Mouse (Mus musculus) neural tube, embryonic 13.5 days (tissue): ENCODE measurements around the gene Nsd1. TPM values are rescaled to one million over a fixed set of nuclear protein-coding genes. Genes with fewer than 3 reads are reported as not detected.
A peak's percentile ranks its signal among the peaks of the same experiment; 100 is the strongest.

Source experiments
- ATAC-seq: fragments of 200-750 bp; cut with Nextera tagmentation; 2 replicates; pipeline ENCODE4 v1.8.0; 2017; ENCODE audit warnings: low read depth, mild to moderate bottlenecking, moderate TSS enrichment, moderate library complexity
- H3K27ac ChIP-seq: fragments of 300-500 bp; sonication (generic); replicated peaks from 2 replicates; pipeline ENCODE4 v1.5.1; 2015; ENCODE audit warnings: moderate library complexity, mild to moderate bottlenecking, inconsistent platforms
- H3K27me3 ChIP-seq: fragments of 300-500 bp; sonication (generic); 2 replicates; pipeline ENCODE4 v1.6.1; 2015; ENCODE audit warnings: mild to moderate bottlenecking, inconsistent platforms
- H3K36me3 ChIP-seq: fragments of 300-500 bp; sonication (generic); 2 replicates; pipeline ENCODE4 v1.6.1; 2015; ENCODE audit warnings: mild to moderate bottlenecking, inconsistent platforms
- H3K4me1 ChIP-seq: fragments of 300-500 bp; sonication (generic); replicated peaks from 2 replicates; pipeline ENCODE4 v1.6.1; 2015; ENCODE audit warnings: inconsistent platforms
- H3K4me2 ChIP-seq: fragments of 300-500 bp; sonication (generic); 2 replicates; pipeline ENCODE4 v1.6.1; 2015; ENCODE audit warnings: inconsistent platforms, mild to moderate bottlenecking, moderate library complexity
- H3K4me3 ChIP-seq: fragments of 300-500 bp; sonication (generic); 2 replicates; pipeline ENCODE4 v1.5.1; 2015; ENCODE audit warnings: mild to moderate bottlenecking, inconsistent platforms
- H3K9ac ChIP-seq: fragments of 300-500 bp; sonication (generic); 2 replicates; pipeline ENCODE4 v1.6.1; 2015; ENCODE audit warnings: moderate library complexity, mild to moderate bottlenecking, inconsistent platforms
- H3K9me3 ChIP-seq: fragments of 300-500 bp; sonication (generic); 2 replicates; pipeline ENCODE4 v1.6.1; 2016; ENCODE audit warnings: inconsistent platforms
- WGBS: fragments of 180-500 bp; shearing (Covaris S2); methylation state at CpG from one replicate; pipeline ENCODE4 v1.1.7; 2015; 5-methylcytosine and 5-hydroxymethylcytosine counted together
- polyA plus RNA-seq: library from polyadenylated mRNA; unstranded; fragments of >200 nt; fragmentation: Nextera tagmentation; extraction: Ambion mirVana; gene quantifications from 2 replicates; pipeline ENCODE4 v1.2.1, GENCODE M21; 2015

Nsd1 gene
- polyA plus RNA-seq, 1 experiment from 2014 or later: 58.1 TPM

GRCm38 (mm10) chr13:55203740-55204139 lies 5.8 kb upstream of the Nsd1 start:
- Histone ChIP-seq H3K4me2 (no peak overlapping the region), H3K27ac (no peak overlapping the region), H3K27me3 (no peaks in the 10 kb centered on the region), H3K9ac (no peak overlapping the region), H3K4me3 (no peak overlapping the region), H3K9me3 (no peaks in the 10 kb centered on the region), H3K36me3 (no peaks in the 10 kb centered on the region), H3K4me1 (no peaks in the 10 kb centered on the region)
- WGBS: 85% methylated on average over 9 of the region's 9 CpGs
- ATAC-seq: no peak

DNA sequence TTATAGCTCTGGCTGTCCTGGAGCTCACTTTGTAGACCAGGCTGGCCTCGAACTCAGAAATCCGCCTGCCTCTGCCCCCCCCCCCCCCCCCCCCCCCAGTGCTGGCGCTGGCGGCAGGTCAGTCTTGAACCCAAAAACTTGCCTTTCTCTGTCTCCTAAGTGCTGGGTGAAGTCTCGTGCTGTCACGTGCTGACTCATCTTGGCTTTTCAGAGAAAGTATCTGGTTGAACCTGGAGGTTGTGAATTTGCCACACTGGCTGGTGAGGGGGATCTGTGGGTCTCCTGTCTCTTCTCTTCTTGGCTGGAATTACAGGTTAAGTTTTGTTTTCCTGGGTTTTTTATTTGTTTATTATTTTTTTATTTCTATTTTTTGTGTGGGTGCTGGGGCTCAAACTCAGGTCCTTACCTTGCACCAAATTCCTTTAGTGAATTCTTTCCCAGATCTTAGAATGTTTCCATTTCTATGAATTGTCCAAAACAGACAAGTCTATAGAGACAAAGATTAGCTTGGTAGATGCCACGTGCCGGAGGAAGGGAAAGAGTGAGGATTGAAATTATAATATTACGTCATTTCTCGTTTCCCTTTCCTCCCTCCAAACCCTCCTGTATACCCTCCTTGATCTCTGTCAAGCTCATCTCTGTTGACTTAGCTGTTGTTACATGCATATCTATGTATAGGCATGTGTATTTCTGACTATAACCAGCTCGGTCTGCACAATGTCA lies 4.8 kb upstream of the Nsd1 start:
- Histone ChIP-seq H3K36me3 (no peaks in the 10 kb centered on the region), H3K27me3 (no peaks in the 10 kb centered on the region), H3K4me1 (peaks cover 3% of the 10 kb centered on the region), H3K27ac (no peak overlapping the region), H3K4me2 (no peak overlapping the region), H3K9ac (no peak overlapping the region), H3K9me3 (no peaks in the 10 kb centered on the region), H3K4me3 (no peak overlapping the region)
- WGBS: 82% methylated on average over 8 of the region's 11 CpGs
- ATAC-seq: no peak

DNA sequence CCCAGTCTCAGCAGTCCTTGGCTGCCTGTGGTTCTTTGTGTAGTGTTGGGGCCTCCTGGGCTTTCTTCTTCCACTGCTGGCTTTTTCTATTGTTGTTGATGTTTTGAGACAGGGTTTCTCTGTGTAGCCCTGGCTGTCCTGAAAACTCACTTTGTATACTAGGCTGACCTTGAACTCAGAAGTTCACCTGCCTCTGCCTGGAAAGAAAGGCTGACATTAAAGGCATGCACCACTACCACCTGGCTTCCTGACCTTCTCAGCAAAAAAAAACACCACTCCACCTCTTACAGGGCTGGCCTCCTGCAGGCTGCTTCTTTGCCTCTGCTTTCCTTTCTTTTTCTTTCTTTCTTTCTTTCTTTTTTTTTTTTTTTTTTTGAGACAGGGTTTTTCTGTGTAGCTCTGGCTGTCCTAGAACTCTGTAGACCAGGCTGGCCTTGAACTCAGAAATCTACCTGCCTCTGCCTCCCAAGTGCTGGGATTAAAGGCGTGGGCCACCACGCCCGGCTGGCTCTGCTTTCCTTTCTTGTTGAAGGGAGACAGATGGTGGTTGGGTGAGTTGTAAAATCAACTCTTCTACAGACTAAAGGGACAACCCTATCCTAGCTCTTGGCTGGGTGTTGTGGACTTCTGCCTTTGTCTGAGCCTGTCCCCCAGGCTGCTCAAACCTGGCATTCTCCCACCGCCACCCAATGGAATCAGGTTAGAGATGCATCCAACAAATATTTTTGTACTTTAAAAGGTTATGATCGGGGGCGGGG lies 4.0 kb upstream of the Nsd1 start:
- no peak overlapping the region for H3K4me3 ChIP-seq
- peaks cover 11% of the 10 kb centered on the region for H3K4me1 ChIP-seq
- no peaks in the 10 kb centered on the region for H3K27me3 ChIP-seq
- H3K9ac ChIP-seq: no peak overlapping the region
- no peaks in the 10 kb centered on the region for H3K36me3 ChIP-seq
- H3K4me2 ChIP-seq: no peak overlapping the region
- H3K27ac ChIP-seq: no peak overlapping the region
- no peaks in the 10 kb centered on the region for H3K9me3 ChIP-seq
- no peak for ATAC-seq
- 92% methylated on average over 6 of the region's 6 CpGs for WGBS

DNA sequence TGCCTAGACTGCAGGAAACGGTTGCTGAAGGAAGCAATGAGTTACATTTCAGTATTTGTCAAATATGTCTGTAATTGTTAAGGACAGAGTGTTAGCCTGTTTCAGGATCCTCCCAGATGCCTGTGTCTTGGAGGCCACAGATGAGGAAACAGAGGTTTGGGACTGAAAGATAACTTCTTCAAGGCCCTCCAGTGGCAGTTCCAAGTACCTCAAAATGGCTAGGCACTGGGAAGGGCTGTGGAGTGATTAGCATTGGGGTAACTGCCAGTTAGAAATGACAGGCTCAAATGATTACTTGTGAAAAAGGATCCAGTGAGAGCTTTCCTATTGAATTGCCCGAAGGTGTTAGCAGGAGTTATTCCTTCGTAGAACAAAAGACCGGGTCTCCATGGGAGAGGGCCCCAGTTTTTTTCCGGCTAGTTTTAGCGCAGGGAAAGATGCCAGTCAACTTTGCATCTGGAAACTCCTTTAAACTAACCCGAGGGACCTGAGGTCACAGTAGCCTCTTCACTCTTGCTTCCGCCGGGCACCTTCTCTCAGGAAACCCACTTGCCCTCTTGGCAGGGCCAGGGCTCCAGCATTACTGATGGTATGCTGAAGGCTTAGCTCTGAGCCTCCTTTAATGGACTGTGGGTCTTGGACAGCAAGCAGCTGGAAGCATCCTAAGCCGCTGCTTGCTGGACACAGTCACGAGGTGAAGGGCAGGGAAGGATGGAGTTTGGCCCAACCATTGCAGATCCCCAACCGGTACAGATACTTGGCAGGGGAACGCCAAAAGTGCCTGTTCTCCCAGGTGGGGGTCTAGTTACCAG lies 539 bp upstream of the Nsd1 start:
- no peak for ATAC-seq
- H3K4me3 ChIP-seq: no peak overlapping the region
- H3K4me1 ChIP-seq: peaks cover 29% of the 10 kb centered on the region
- no peaks in the 10 kb centered on the region for H3K27me3 ChIP-seq
- H3K27ac ChIP-seq: peak overlapping the region; percentile 98; the same call in 1 of the 2 replicates
- 65% methylated on average over 13 of the region's 13 CpGs for WGBS
- H3K36me3 ChIP-seq: peaks cover 9% of the 10 kb centered on the region; the same call in 1 of the 2 replicates
- 0 out of 2 replicates have a peak overlapping the region, but pooled peaks have one; percentile 6 for H3K9ac ChIP-seq
- H3K9me3 ChIP-seq: no peaks in the 10 kb centered on the region
- peak overlapping the region; percentile 82; the same call in 1 of the 2 replicates for H3K4me2 ChIP-seq

- H3K4me1 ChIP-seq: peaks cover 43% of the 10 kb centered on the region
- peak overlapping the region; percentile 98 for H3K27ac ChIP-seq
- no peaks in the 10 kb centered on the region for H3K27me3 ChIP-seq
- ATAC-seq: peak; percentile 60
- peak overlapping the region; percentile 82 for H3K4me2 ChIP-seq
- H3K4me3 ChIP-seq: peak overlapping the region; percentile 78
- no peaks in the 10 kb centered on the region for H3K9me3 ChIP-seq
- under 1% methylated on average over 74 of the region's 77 CpGs for WGBS
- peak overlapping the region; percentile 95 for H3K9ac ChIP-seq
- H3K36me3 ChIP-seq: peaks cover 17% of the 10 kb centered on the region
These were observed 800 bp downstream of the Nsd1 start for GRCm38 (mm10) chr13:55210193-55210970.

- Histone ChIP-seq H3K4me1 (peaks cover 48% of the 10 kb centered on the region), H3K4me3 (peak overlapping the region; percentile 78), H3K27me3 (no peaks in the 10 kb centered on the region), H3K27ac (peak overlapping the region; percentile 98), H3K9ac (peak overlapping the region; percentile 95), H3K4me2 (peak overlapping the region; percentile 82), H3K36me3 (peaks cover 21% of the 10 kb centered on the region), H3K9me3 (no peaks in the 10 kb centered on the region)
- peak; percentile 71 for ATAC-seq
- WGBS: 1% methylated on average over 17 of the region's 17 CpGs
These were observed 1.3 kb downstream of the Nsd1 start for GRCm38 (mm10) chr13:55210971-55211220.

GRCm38 (mm10) chr13:55211221-55212010 lies 1.8 kb downstream of the Nsd1 start:
- Histone ChIP-seq H3K4me3 (peak overlapping the region; percentile 78), H3K27ac (peak overlapping the region; percentile 98), H3K4me1 (peaks cover 53% of the 10 kb centered on the region), H3K36me3 (peaks cover 26% of the 10 kb centered on the region), H3K4me2 (peak overlapping the region; percentile 82), H3K9me3 (no peaks in the 10 kb centered on the region), H3K9ac (peak overlapping the region; percentile 95), H3K27me3 (no peaks in the 10 kb centered on the region)
- 0% methylated on average over 20 of the region's 93 CpGs for WGBS
- peak; percentile 76 for ATAC-seq

GRCm38 (mm10) chr13:55212011-55212360 lies 2.4 kb downstream of the Nsd1 start:
- Histone ChIP-seq H3K4me3 (peak overlapping the region; percentile 78), H3K4me2 (peak overlapping the region; percentile 82), H3K4me1 (peaks cover 58% of the 10 kb centered on the region), H3K27ac (peak overlapping the region; percentile 98), H3K27me3 (no peaks in the 10 kb centered on the region), H3K9me3 (no peaks in the 10 kb centered on the region), H3K36me3 (peaks cover 30% of the 10 kb centered on the region), H3K9ac (peak overlapping the region; percentile 95)
- WGBS: 0% methylated on average over 2 of the region's 32 CpGs
- ATAC-seq: peak; percentile 52

- Histone ChIP-seq H3K4me3 (peak overlapping the region; percentile 78), H3K9me3 (no peaks in the 10 kb centered on the region), H3K4me1 (peaks cover 64% of the 10 kb centered on the region), H3K36me3 (peaks cover 34% of the 10 kb centered on the region), H3K9ac (peak overlapping the region; percentile 95), H3K4me2 (peak overlapping the region; percentile 82), H3K27me3 (no peaks in the 10 kb centered on the region), H3K27ac (peak overlapping the region; percentile 98)
- under 1% methylated on average over 58 of the region's 58 CpGs for WGBS
- ATAC-seq: peak; percentile 4; the same call in 1 of the 2 replicates
These were observed 3.0 kb downstream of the Nsd1 start for GRCm38 (mm10) chr13:55212361-55213137.

DNA sequence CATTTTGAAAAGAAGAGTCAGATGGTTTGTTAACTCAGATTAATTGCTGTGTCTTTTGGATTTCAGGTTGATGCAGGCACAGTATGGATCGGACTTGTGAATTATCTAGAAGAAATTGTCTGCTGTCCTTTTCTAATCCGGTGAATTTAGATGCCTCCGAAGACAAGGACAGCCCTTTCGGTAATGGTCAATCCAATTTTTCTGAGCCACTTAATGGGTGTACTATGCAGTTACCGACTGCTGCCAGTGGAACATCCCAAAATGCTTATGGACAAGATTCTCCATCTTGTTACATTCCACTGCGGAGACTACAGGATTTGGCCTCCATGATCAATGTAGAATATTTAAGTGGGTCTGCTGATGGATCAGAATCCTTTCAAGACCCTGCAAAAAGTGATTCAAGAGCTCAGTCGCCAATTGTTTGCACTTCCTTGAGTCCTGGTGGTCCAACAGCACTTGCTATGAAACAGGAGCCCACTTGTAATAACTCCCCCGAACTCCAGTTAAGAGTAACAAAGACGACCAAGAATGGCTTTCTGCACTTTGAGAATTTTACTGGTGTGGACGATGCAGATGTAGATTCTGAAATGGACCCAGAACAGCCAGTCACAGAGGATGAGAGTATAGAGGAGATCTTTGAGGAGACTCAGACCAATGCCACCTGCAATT lies 3.7 kb downstream of the Nsd1 start:
- Histone ChIP-seq H3K9me3 (no peaks in the 10 kb centered on the region), H3K9ac (peak overlapping the region; percentile 95), H3K4me1 (peaks cover 71% of the 10 kb centered on the region), H3K4me2 (peak overlapping the region; percentile 82), H3K36me3 (peaks cover 41% of the 10 kb centered on the region), H3K4me3 (peak overlapping the region; percentile 78), H3K27ac (peak overlapping the region; percentile 98), H3K27me3 (no peaks in the 10 kb centered on the region)
- WGBS: 61% methylated on average over 10 of the region's 10 CpGs
- ATAC-seq: no peak
